Mouse (Mus musculus) kidney, adult 2 months (tissue): Measurements from ENCODE around the gene Mmp20.

Experiments used
- CTCF ChIP-seq: fragments of 200-500 bp; conservative IDR thresholded peaks from 2 replicates; pipeline ENCODE4 v1.5.1; 2011; ENCODE audit warnings: low read depth, mild to moderate bottlenecking, control low read depth, low read length, moderate library complexity, mixed read lengths; ENCODE audit not compliant: insufficient read depth, insufficient read length
- POLR2A ChIP-seq: fragments of 200-500 bp; IDR thresholded peaks from one replicate; pipeline ENCODE4 v1.6.1; 2011; ENCODE audit warnings: low read depth, low read length, control low read depth

- no peak for TF ChIP-seq POLR2A
- TF ChIP-seq CTCF: no peak
These were observed 83.2 kb downstream of the Mmp20 start for GRCm38 (mm10) chr9:7711196-7711595.
